Mouse (Mus musculus) lung, adult 2 months (tissue): ENCODE results near the gene Kctd18.

ENCODE experiments used
- CTCF ChIP-seq: fragments of 200-500 bp; IDR thresholded peaks from 2 replicates; pipeline ENCODE4 v1.5.1; 2011; ENCODE audit warnings: mild to moderate bottlenecking, low read length, control low read depth; ENCODE audit not compliant: insufficient read depth
- POLR2A ChIP-seq: fragments of 200-500 bp; IDR thresholded peaks from 2 replicates; pipeline ENCODE4 v1.6.1; 2011; ENCODE audit warnings: low read depth, mild to moderate bottlenecking, control low read depth, low read length, borderline replicate concordance; ENCODE audit errors: extremely low read depth

- TF ChIP-seq CTCF (no peak), POLR2A (no peak)
These were observed 41.9 kb downstream of the Kctd18 start for GRCm38 (mm10) chr1:57976860-57977259.
